Mouse (Mus musculus) adrenal gland, adult 2 months (tissue): ENCODE measurements around the gene Ddb2. TPM values are rescaled to one million over a fixed set of nuclear protein-coding genes. Genes with fewer than 3 reads are reported as not detected.

ENCODE experiments used
- DNase-seq: peaks from one replicate; pipeline ENCODE4 v3.0.0; 2021
- long read RNA-seq: library from polyadenylated mRNA; stranded (forward); transcript quantifications from one replicate; pipeline ENCODE4 v2.0.0, GENCODE M21; 2021
- polyA plus RNA-seq: library from polyadenylated mRNA; depleted of rRNA; stranded (reverse); fragments of >200 nt; gene quantifications from 2 replicates; pipeline ENCODE4 v1.2.3, GENCODE M21; 2012; rRNA removed
- total RNA-seq, 2 experiments: library from RNA; stranded (reverse); gene quantifications; 2 replicates each; pipeline ENCODE4 v1.2.3; 2021

The Ddb2 gene
- total RNA-seq = 1 to 10 TPM; 8.1 to 8.3 TPM
- polyA plus RNA-seq = 12.4 and 12.5 TPM in 2 replicates
- long read RNA-seq, partial matches to known transcripts = 0 of 4 reads
- long read RNA-seq, other reads (novel, unspliced or antisense) = 1 of 4 reads

DNA sequence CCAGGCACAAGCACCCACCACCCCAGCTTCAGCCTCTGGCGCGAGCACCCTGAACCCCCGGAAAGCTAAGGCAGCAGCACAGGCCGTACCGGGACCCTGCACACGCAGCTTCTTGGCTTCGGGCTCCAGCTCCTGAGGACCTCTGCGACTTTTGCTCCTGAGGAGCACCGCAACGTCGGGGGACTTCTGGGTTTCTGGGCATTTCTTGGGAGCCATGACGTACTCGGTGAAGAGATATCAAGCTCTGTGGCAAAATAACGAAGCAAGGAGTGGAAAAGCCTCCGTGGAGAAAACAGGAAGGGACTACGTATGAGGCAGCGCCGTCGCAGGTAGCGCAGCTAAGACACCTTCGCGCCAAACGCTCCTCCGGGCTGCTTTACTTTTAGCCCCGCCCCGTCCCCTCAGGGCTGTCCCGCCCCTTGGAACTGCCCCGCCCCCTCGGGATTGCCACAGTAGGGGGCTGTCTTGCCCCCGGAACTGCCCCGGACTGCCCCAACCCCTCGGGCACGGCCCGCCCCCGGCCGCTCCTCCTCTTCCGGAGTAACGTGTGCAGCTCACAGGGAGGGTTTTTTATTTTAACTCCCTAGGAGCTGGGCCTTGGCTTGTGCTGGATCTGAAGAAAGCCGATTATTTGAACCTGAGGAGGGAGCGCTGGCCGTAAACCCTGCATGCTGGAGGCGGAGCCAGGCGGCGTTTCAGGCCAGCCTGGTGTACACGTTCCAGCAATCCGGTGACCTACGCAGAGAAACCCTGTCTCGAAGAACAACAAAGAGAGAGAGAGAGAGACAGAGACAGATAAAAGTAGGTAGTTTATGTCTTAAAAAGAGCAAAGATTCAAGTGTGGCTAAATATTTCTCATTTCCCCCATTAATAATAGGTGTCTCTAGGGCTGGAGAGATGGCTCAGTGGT is at the start of gene Ddb2:
Gene Ddb2 (minus strand): TSS at position 382 of the 910 bp plus-strand sequence.
- peak; percentile 97 for DNase-seq

DNA sequence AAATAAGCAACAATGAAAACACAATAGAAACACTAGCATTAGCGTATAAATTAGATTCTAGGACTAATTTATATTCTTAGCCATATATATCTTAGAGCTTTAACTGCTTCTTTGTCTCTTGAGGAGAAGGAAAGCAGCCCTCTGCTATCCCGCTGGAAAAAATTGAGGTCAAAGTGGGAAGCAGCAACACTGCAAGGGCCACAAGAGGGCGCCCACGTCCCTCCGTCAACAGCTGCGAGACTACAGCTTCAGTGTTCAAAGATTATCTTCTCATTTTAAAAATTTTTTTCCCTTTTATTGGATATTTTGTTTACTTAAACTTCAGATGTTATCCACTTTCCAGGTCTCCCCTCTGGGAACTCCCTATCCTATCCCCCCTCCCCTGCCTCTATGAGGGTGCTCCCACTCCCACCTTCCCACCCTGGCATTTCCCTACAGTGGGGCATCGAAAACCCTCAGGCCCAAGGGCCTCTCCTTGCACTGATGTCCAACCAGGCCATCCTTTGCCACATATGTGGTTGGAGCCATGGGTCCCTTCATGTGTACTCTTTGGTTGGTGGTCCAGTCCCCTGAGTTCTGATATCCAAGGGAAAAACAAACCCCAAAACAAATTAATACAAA is 49.2 kb upstream of the Ddb2 start:
- peak; percentile 77 for DNase-seq

DNA sequence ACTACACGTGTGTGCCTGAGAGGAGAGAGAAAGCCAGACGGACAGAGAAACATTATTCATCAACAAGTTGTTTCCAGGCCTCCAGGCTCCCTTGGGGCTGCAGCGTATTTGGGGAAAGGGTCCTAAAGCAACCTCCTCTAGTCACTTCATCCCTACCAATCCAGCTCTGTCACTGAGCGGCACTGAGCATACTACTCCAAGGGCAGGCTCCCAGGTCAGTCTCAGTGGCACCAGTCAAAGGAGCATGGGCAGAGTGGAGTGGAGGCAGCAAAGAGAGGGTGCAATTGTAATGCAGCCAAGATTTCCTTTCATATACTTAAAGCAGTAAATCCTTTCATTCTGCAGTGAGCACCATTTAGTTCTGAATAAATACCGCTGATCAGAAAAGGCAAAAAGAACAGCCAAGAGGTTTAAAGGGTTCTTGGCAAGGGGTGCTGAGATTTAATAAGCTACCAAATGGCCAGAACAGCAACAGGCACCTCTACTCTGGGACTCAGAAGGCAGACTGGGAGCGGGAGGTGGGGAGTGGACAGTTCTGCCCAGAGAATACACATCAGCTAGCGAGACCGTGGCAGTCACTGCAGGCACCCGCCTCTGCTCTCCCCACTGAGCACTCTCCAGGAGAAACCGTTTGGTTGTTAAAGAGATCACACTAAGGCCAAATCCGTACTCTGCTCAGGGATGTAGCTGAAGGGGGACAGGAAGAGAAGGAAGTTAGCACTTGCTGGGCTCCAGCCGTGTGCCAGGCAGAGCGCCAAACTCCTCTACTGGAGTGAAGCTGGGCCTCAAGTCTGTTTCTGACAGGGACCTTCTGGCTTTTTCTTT is 47.8 kb upstream of the Ddb2 start:
- DNase-seq = no peak

DNA sequence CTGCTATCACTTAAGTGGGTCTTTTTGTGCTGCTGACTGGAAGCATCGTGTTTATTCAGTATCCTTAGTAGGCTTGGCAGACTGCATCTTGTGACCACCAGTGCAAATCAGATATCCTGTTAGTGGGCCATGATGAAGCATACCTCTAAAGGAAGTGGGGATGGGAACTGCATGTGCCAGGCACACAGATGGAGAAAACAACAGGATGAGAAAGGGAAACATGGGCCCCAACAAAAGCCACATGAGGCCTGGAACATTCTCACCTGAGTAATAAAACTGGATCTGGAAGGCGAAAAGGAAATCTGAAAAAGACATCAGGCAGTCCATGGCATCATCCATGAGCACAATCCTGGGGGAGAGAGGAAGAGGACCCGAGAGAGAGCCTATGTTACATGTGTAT is 47.2 kb upstream of the Ddb2 start:
- DNase-seq = no peak

DNA sequence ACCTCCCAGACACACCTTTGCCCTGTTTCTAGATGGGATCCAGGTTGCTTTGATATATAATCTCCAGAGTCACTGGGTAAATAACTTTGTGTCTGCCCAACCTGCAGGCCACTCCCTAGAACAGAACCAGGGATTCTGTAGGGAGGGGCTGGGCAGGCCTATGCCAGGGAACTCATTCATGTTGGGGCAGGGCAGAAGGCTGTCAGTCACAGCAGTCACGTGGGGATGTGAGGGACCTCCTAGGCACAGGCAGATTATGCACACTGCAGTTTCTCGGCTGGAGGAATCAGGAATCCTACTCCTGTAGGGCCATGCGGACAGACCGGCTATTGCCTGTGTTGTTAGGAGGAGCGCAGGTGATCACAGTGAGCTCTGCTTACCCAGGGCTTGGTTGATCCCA is 44.6 kb upstream of the Ddb2 start:
- no peak for DNase-seq

DNA sequence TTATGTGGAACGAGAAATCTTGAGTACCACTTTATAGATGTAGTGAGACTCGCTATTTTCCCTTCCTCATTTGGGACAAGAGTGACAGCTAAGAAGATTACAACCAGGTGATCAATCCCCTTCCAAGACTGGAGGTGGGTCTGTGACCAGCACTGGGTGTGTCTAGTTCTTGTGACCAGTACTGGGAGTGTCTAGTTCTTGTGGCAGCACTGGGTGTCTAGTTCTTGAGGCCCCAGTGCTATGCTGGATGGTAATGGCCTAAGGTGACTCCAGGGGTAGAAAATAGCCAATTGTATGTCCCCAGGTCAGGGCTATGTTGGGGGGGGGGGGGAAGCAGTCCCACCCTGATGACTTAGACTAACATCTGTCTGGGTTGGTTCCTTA is 42.6 kb upstream of the Ddb2 start:
- no peak for DNase-seq

DNA sequence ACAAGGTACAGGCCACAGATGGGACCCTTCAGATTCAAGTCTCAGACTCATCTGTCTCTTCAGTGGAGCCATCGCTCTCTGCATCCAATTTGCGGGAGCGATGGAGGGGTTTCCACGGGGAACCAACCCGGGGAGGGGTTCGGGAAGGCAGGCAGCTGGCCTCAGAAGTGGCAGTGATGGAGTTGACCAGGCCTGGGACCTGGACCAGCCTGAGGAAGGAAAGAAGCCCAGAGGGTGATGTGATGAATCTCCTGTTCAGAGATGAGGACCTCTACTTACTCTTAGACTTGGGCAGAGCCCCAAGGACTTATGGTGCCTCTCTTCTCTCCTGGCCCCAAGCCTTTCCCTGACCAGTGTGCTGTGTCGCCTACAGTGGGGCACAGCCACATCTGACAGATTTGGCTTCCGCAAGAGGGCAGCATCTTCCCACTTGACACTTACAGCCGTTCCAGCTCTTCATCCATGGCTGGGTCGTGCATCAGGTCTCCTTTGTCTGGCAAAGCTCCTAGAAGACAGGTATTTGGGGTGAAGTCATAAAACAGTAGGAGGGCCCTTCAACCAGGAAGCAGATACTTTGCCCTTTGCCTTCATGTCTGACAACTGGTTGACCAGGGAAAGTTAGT is 42.1 kb upstream of the Ddb2 start:
- peak; percentile 66 for DNase-seq

DNA sequence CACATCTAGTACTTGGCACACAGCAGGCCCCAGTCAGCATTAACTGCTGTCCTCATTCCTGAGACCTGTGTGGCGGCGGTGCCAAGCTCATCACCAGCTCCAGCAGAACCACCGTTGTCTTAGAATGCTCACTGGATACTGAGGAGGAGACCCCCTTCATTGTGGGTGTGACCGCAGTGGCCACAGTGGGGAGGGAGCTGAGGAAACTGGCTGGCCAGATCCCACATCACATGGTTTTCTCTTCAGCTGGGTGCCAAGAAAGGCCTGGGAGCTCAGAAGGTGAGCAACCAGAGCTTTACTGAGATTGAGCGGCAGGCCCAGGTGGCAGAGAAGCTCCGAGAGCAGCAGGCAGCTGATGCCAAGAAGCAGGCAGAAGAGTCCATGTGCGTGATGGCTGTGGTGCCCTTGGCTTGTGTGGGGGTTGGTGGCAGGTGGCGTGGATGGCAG is 32.9 kb upstream of the Ddb2 start:
- DNase-seq = no peak

DNA sequence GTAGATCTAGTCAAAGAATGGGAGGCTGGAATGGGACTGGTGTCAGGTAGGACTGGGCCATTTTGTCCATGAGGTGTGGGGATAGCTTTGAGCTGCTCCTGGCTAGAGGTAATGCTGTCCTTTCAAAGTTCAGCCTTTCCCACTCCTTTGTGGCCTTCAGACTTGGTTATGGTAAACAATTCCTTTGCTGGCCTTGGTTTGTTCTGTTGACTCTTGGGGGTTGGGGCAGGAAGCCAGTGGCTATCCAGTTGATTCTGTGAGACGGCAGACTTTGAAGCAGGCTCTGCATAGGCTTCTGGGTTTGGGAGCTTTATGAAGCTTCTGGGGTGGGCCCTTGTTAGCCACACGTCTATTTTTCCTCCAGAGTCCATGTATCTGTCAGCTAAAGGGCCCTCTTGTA is 31.9 kb upstream of the Ddb2 start:
- no peak for DNase-seq

DNA sequence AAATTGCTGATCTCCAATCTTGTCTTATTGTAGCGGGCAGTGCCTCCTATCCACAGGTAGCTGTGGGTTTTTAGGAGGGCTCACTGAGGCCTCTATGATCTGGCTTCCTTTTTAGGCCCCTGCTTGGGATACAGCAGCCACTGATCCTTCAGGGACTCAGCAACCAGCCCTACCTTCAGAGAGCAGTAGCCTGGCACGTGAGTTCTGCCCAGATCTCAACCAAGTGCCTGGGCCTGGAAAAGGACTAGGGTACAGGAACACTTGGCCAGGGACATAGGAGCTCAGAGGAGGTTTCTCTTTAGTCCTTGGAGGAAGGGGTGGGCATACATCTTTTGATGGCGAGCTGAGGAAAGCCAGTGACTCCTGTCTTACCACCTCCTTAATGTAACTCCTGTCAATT is 31.3 kb upstream of the Ddb2 start:
- DNase-seq = no peak

DNA sequence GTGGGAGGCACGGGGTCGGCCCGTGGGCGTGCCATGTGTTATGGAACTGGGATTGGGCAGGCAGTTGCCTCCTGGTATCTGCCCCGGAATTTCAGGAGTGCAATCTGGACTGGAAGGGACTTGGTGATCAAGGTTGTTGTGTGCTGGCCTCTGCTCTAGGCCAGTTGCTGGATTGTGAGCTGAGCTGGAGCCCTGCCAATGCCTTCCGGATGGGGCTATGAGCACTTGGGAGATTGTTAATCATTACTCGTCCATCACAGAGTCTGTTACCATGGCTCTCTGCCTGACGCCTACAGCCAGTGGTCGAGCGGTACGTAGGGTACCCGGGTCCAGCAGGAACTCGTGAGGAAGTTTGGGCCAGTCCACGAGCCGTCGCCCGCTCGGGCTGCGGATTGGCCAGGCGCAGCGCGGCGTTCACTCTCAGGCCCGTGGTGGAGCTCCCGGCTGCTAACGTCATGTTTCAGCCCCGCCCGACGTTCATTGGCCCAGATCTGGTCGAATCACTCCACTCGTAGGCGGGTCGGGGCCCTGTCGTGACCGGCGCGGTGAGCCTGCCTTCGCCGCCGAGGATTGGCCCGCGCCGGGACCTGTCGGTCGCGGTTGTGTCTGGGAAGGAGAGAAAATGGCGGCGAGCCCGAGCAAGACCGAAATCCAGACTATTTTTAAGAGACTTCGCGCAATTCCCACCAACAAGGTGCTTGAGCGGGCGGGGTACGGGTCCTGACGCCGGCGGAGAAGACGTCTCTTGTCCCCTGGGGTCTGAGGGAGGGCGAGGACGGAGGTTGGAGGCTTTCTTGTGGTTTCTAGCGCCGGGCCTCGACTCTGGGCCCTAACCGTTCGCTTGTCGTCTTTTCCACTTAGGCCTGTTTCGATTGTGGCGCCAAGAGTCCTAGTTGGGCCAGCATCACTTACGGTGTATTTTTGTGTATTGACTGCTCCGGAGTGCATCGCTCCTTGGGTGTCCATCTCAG is 28.2 kb upstream of the Ddb2 start, which contains the start of gene Arfgap2:
Gene Arfgap2 (plus strand): TSS at position 264 of the 971 bp plus-strand sequence.
- DNase-seq = peak; percentile 100

DNA sequence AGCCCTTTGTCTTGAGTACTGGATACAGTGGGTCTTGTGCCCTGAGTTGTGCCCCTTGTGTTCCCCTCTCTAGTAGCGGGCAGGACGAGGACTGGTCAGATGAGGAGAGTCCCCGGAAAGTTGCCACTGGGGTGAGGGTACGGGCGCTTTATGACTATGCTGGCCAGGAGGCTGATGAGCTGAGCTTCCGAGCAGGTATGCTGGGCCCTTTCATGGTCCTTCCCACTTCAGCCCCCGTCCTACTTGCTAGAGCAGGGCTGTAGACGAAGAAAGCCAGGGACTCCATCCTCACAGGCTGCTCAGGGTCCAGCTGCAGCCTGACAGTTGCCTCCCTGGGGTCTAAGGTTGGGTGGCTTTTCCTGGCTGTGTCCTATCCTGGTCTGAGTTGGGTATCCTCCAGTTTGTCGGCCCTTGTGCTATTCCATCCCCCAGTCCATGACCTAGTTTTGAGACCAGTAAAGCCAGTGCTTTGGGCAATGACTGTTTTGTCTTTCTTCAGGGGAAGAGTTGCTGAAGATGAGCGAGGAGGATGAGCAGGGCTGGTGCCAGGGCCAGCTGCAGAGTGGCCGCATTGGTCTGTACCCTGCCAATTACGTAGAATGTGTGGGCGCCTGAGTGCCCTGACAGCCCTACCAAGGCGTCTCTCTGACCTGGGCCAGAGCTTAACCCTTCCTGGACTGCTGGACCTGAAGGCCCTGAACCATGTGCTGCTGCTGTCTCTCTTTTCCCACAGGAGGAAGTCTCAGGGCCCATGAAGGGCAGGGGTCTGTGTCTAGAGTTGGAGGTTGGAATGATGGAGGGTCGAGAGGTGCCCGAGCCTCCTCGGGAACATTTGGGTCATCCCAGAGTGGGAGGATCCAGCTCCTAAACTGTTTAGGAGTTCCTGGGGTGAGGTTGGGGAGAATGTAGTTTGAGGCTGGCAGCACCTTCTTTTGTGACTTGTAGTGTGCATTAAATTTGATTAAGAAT is 27.2 kb upstream of the Ddb2 start:
- DNase-seq = peak; percentile 56

DNA sequence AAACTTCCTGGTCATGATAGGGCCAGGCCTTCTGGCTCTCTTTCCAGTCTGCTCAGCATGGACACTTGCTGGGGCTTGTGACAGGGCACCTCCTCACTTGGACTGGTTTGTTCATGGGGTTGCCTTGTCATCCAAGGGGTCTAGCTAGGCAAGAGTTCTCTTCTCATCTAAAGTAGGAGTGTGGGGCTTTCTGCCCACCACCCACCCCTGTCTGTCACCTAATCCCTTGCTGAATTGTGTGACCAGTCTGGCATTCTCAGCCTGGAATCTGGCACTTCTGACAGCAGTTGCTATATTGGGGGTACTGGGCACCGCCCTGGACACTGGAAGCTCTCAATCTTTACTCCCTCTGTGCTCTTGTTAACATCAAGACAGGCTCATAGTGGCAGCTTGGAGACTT is 22.7 kb upstream of the Ddb2 start:
- no peak for DNase-seq

DNA sequence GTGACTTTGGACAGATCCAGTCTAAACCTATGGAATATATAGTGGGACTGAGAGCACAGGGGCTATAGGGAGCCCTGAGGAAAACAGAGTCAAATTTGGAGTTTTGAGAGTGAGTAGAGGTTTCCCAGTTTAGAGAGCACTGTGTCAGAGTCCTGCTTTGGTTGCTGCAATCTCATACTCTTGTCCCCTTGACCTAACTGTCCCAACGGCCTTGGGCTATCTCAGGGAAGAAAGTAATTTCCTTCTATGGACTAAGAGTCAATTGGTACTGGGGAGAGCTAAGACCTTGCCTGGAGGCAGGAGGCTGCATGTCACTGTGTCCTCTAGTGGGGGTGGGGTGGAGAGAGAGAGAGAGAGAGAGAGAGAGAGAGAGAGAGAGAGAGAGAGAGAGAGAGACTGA is 22.0 kb upstream of the Ddb2 start:
- DNase-seq = peak; percentile 51

DNA sequence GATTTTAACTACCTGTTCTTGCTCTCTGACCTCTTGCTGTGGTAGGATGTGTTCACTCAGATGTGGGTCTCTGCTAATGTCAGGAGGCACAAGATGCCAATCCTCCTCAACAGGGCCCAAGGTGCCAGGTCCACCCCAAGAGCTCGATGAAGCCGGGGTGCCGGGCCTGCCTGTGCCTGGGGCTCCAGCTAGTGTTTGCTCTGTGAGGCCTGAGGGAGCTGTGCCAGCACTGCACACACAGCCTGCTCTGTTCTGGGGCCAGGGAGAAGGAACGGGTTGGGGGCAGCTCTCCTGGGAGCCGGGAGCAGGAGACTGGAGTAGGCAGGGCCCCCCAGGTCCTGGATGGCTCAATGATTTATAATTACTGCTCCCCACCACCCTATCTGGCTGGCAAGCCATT is 21.3 kb upstream of the Ddb2 start:
- peak; percentile 67 for DNase-seq

DNA sequence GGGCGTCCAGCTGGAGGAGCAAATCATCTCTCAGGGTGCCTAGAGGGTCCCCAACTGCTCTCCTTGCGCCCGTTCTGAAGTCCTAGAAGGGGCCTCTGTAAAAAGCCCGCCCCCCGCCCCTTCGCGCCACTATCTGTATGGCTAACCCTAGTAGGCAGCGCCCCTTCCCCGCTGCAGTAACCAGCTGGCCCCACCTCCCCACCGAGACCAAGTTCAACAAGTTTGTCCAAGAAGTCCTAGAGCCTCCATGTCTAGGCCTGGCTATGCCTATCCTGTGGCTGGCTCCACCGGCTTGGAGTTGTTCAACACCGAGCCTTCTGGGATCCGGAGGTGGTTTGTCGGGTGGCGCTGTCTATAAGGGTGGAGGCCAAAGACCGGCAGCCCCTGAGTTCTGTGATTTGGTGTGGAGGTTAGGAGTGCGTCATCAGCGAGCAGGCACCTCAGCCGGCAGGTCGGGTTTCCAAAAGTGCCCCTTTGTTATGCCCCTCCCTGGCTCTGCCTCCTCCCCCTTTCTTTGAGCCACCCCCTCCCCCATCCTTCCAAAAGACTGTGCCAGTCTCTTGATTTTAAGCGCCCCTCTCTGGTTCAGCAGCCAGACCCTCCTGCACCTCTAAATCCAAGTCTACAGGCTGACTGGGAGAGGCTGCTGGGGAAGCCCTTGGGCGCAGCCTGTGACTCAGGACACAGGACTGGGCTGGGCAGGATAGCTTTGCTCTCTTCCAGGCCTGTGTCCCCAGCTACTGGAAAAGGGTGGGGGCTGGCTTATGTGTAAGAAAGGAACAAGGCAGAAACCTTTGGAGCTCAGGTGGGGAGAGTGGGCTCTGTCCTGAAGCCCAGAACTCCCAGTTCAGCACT is 20.6 kb upstream of the Ddb2 start:
- peak; percentile 77 for DNase-seq

DNA sequence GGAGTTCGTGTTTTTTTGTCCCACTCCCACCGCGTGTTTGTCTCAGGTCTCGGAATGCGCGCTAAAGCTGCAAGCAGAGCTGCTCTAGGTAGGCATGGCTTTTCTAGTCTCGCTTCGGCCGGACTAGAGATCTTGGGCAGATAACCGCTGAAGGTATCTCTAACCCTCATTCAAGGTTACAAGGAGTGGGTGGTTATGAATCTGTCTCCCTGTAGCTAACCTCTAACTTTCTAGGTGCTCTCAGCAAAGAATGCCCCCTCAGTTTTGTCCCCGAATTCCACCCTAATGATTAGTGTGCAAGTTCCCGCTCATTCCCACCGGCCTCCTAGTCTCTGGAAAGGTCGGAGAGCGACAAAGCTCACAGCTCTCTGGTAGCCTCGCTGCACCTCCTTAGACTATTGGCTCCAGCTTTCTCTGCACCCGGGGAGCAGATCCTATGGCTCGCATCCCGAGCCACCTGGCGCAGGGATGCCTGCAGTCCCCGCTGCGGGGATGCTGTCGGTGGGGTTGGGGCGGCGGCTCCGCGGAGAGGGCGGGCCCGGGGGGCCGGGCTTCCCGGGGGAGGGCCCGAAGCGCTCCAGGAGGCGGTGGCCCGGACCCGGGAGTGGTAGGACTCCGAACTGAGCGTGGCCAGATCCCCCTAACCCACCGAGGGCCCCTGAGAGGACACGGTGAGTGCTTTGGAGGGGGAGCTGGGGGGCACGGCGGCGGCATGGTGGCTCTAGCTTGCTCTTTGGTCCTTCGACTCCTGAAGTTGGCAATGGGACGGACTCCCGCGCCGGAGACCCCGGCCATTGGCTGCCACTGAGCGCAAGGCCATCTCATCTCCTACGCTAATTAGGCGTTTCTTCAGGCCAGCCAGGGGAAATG is 19.7 kb upstream of the Ddb2 start:
- peak; percentile 89 for DNase-seq
